Mouse (Mus musculus) heart, embryonic 16.5 days (tissue): ENCODE measurements at regions not wholly inside any gene's neighbourhood (a gene's known extent, or its start where the extent isn't known, plus 50 kb on each side); places are given as distances from the start of the nearest gene placed in this dataset.

Experiments
- ATAC-seq: fragments of 200-750 bp; cut with Nextera tagmentation; replicated peaks from 2 replicates; pipeline ENCODE4 v1.8.0; 2017; ENCODE audit warnings: moderate number of reproducible peaks; ENCODE audit not compliant: insufficient read depth, low FRiP score; ENCODE audit errors: extremely low read depth
- H3K27ac ChIP-seq: fragments of 300-500 bp; sonication (generic); 2 replicates; pipeline ENCODE4 v1.5.1; 2014; ENCODE audit warnings: mild to moderate bottlenecking, low read length, control low read depth, moderate library complexity
- H3K27me3 ChIP-seq: fragments of 300-500 bp; sonication (generic); 2 replicates; pipeline ENCODE4 v1.6.1; 2014; ENCODE audit warnings: low read length, mixed read lengths; ENCODE audit not compliant: control insufficient read depth, insufficient read depth
- H3K36me3 ChIP-seq: fragments of 300-500 bp; sonication (generic); 2 replicates; pipeline ENCODE4 v1.6.1; 2014; ENCODE audit not compliant: control insufficient read depth, insufficient read depth
- H3K4me1 ChIP-seq: fragments of 300-500 bp; sonication (generic); 2 replicates; pipeline ENCODE4 v1.6.1; 2014; ENCODE audit warnings: low read length, mixed read lengths; ENCODE audit not compliant: control insufficient read depth, insufficient read depth
- H3K4me2 ChIP-seq: fragments of 300-500 bp; sonication (generic); 2 replicates; pipeline ENCODE4 v1.6.1; 2014; ENCODE audit warnings: low read depth, mild to moderate bottlenecking, control low read depth, low read length
- H3K4me3 ChIP-seq: fragments of 300-500 bp; sonication (generic); 2 replicates; pipeline ENCODE4 v1.5.1; 2014; ENCODE audit warnings: mild to moderate bottlenecking, control low read depth, low read length
- H3K9ac ChIP-seq: fragments of 300-500 bp; sonication (generic); 2 replicates; pipeline ENCODE4 v1.6.1; 2014; ENCODE audit warnings: low read length, control low read depth
- H3K9me3 ChIP-seq: fragments of 300-500 bp; sonication (generic); replicated peaks from 2 replicates; pipeline ENCODE4 v1.6.1; 2016; ENCODE audit warnings: low read length; ENCODE audit not compliant: control insufficient read depth
- whole genome bisulfite sequencing: fragments of 180-500 bp; shearing (Covaris S2); extraction: QIAGEN DNeasy Blood & Tissue Kit; methylation state at CpG from one replicate; pipeline ENCODE4 v1.1.7; 2014; 5-methylcytosine and 5-hydroxymethylcytosine counted together

GRCm38 (mm10) chr14:102024646-102025045, 294.9 kb downstream of the Lmo7 start:
- Histone ChIP-seq H3K27me3 (no peaks in the 10 kb centered on the region), H3K4me2 (no peak overlapping the region), H3K36me3 (no peaks in the 10 kb centered on the region), H3K4me1 (no peaks in the 10 kb centered on the region), H3K9me3 (no peaks in the 10 kb centered on the region), H3K9ac (no peak overlapping the region), H3K4me3 (no peak overlapping the region), H3K27ac (no peak overlapping the region)
- WGBS, result 52% methylated on average over 3 of the region's 3 CpGs
- ATAC-seq, result no peak

- Histone ChIP-seq H3K4me1 (no peaks in the 10 kb centered on the region), H3K9me3 (no peaks in the 10 kb centered on the region), H3K27ac (no peak overlapping the region), H3K27me3 (no peaks in the 10 kb centered on the region), H3K36me3 (no peaks in the 10 kb centered on the region), H3K9ac (no peak overlapping the region), H3K4me2 (no peak overlapping the region), H3K4me3 (no peak overlapping the region)
- 69% methylated on average over 8 of the region's 8 CpGs for WGBS
- no peak for ATAC-seq
Measured at GRCm38 (mm10) chr14:102020161-102020605, 290.4 kb downstream of the Lmo7 start.

- Histone ChIP-seq H3K27me3 (no peaks in the 10 kb centered on the region), H3K9me3 (no peaks in the 10 kb centered on the region), H3K27ac (no peak overlapping the region), H3K9ac (no peak overlapping the region), H3K4me1 (no peaks in the 10 kb centered on the region), H3K4me2 (no peak overlapping the region), H3K36me3 (no peaks in the 10 kb centered on the region), H3K4me3 (no peak overlapping the region)
- WGBS, result 78% methylated on average over 2 of the region's 2 CpGs
- ATAC-seq, result no peak
Measured at GRCm38 (mm10) chr14:102019320-102019719, 289.6 kb downstream of the Lmo7 start.

GRCm38 (mm10) chr14:102016572-102016971, 286.8 kb downstream of the Lmo7 start:
- Histone ChIP-seq H3K36me3 (no peaks in the 10 kb centered on the region), H3K27me3 (no peaks in the 10 kb centered on the region), H3K9me3 (no peaks in the 10 kb centered on the region), H3K4me2 (no peak overlapping the region), H3K4me1 (no peaks in the 10 kb centered on the region), H3K27ac (no peak overlapping the region), H3K4me3 (no peak overlapping the region), H3K9ac (no peak overlapping the region)
- ATAC-seq, result no peak

- WGBS, result 76% methylated on average over 13 of the region's 13 CpGs
- no peaks in the 10 kb centered on the region for H3K36me3 ChIP-seq
- no peak overlapping the region for H3K4me3 ChIP-seq
- H3K27ac ChIP-seq, result no peak overlapping the region
- H3K27me3 ChIP-seq, result no peaks in the 10 kb centered on the region
- no peaks in the 10 kb centered on the region for H3K4me1 ChIP-seq
- H3K9ac ChIP-seq, result no peak overlapping the region
- no peak for ATAC-seq
- H3K9me3 ChIP-seq, result no peaks in the 10 kb centered on the region
- H3K4me2 ChIP-seq, result no peak overlapping the region
Measured at GRCm38 (mm10) chr14:102014976-102015603, 285.3 kb downstream of the Lmo7 start.

- H3K9ac ChIP-seq, result no peak overlapping the region
- WGBS, result 41% methylated on average over 3 of the region's 3 CpGs
- no peak overlapping the region for H3K4me2 ChIP-seq
- no peaks in the 10 kb centered on the region for H3K36me3 ChIP-seq
- ATAC-seq, result no peak
- H3K27ac ChIP-seq, result no peak overlapping the region
- no peaks in the 10 kb centered on the region for H3K27me3 ChIP-seq
- no peak overlapping the region for H3K4me3 ChIP-seq
- H3K9me3 ChIP-seq, result no peaks in the 10 kb centered on the region
- no peaks in the 10 kb centered on the region for H3K4me1 ChIP-seq
Measured at GRCm38 (mm10) chr14:102013238-102013637, 283.5 kb downstream of the Lmo7 start.

- H3K27me3 ChIP-seq, result no peaks in the 10 kb centered on the region
- no peaks in the 10 kb centered on the region for H3K4me1 ChIP-seq
- ATAC-seq, result no peak
- no peak overlapping the region for H3K4me3 ChIP-seq
- no peak overlapping the region for H3K9ac ChIP-seq
- H3K9me3 ChIP-seq, result no peaks in the 10 kb centered on the region
- 46% methylated on average over 4 of the region's 4 CpGs for WGBS
- no peaks in the 10 kb centered on the region for H3K36me3 ChIP-seq
- no peak overlapping the region for H3K4me2 ChIP-seq
- no peak overlapping the region for H3K27ac ChIP-seq
Measured at GRCm38 (mm10) chr14:101997535-101997934, 267.8 kb downstream of the Lmo7 start.

GRCm38 (mm10) chr14:101984401-101984800, 254.6 kb downstream of the Lmo7 start:
- ATAC-seq, result 0 out of 2 replicates have a peak, but pooled peaks have one; percentile 45
- Histone ChIP-seq H3K4me1 (no peaks in the 10 kb centered on the region), H3K27me3 (no peaks in the 10 kb centered on the region), H3K27ac (no peak overlapping the region), H3K4me2 (no peak overlapping the region), H3K9me3 (no peaks in the 10 kb centered on the region), H3K9ac (no peak overlapping the region), H3K4me3 (no peak overlapping the region), H3K36me3 (no peaks in the 10 kb centered on the region)
- WGBS, result 21% methylated on average over 2 of the region's 2 CpGs
